Mouse (Mus musculus): ENCODE data around the gene Tsc22d1. TPM values are rescaled to one million over a fixed set of nuclear protein-coding genes. Genes with fewer than 3 reads are reported as not detected.
A peak's percentile ranks its signal among the peaks of the same experiment; 100 is the strongest.

Gene Tsc22d1
- polyA plus RNA-seq, 1 experiment from 2014 or later = 145 TPM

- WGBS (ENCODE audit: insufficient replicate concordance) = 72% methylated on average over 8 of the region's 8 CpGs
- H3K36me3 ChIP-seq = no peaks in the 10 kb centered on the region
- peaks cover 9% of the 10 kb centered on the region for H3K4me1 ChIP-seq
- no peaks in the 10 kb centered on the region for H3K27me3 ChIP-seq (replicated peaks)
- no peaks in the 10 kb centered on the region for H3K9me3 ChIP-seq (replicated peaks)
- H3K27ac ChIP-seq = no peak overlapping the region
- H3K9ac ChIP-seq = no peak overlapping the region
- ATAC-seq = no peak
- no peak overlapping the region for H3K4me2 ChIP-seq
- no peak overlapping the region for H3K4me3 ChIP-seq
Measured at GRCm38 (mm10) chr14:76472487-76472886, 57.7 kb downstream of the Tsc22d1 start.

- Histone ChIP-seq H3K9me3 (replicated peaks) (no peaks in the 10 kb centered on the region), H3K9ac (no peak overlapping the region), H3K4me2 (no peak overlapping the region), H3K27ac (no peak overlapping the region), H3K36me3 (no peaks in the 10 kb centered on the region), H3K4me3 (no peak overlapping the region), H3K27me3 (replicated peaks) (no peaks in the 10 kb centered on the region), H3K4me1 (peaks cover 14% of the 10 kb centered on the region)
- 2% methylated on average over 2 of the region's 2 CpGs for WGBS (ENCODE audit: insufficient replicate concordance)
- no peak for ATAC-seq
Measured at GRCm38 (mm10) chr14:76473404-76473803, 58.6 kb downstream of the Tsc22d1 start.

- Histone ChIP-seq H3K9ac (no peak overlapping the region), H3K4me3 (no peak overlapping the region), H3K4me1 (peaks cover 21% of the 10 kb centered on the region), H3K36me3 (no peaks in the 10 kb centered on the region), H3K9me3 (replicated peaks) (no peaks in the 10 kb centered on the region), H3K27ac (no peak overlapping the region), H3K4me2 (no peak overlapping the region), H3K27me3 (replicated peaks) (no peaks in the 10 kb centered on the region)
- no peak for ATAC-seq
- 30% methylated on average over 1 of the region's 1 CpGs for WGBS (ENCODE audit: insufficient replicate concordance)
Measured at GRCm38 (mm10) chr14:76474165-76474564, 59.4 kb downstream of the Tsc22d1 start.

GRCm38 (mm10) chr14:76476770-76477169 is 62.0 kb downstream of the Tsc22d1 start:
- ATAC-seq = no peak
- Histone ChIP-seq H3K9ac (no peak overlapping the region), H3K4me1 (peaks cover 27% of the 10 kb centered on the region), H3K4me2 (no peak overlapping the region), H3K27ac (no peak overlapping the region), H3K4me3 (no peak overlapping the region), H3K27me3 (replicated peaks) (no peaks in the 10 kb centered on the region), H3K9me3 (replicated peaks) (no peaks in the 10 kb centered on the region), H3K36me3 (no peaks in the 10 kb centered on the region)
- WGBS (ENCODE audit: insufficient replicate concordance) = 12% methylated on average over 4 of the region's 4 CpGs

GRCm38 (mm10) chr14:76478076-76478475 is 63.3 kb downstream of the Tsc22d1 start:
- WGBS (ENCODE audit: insufficient replicate concordance) = 71% methylated on average over 2 of the region's 2 CpGs
- Histone ChIP-seq H3K4me2 (no peak overlapping the region), H3K27ac (no peak overlapping the region), H3K27me3 (replicated peaks) (no peaks in the 10 kb centered on the region), H3K4me3 (no peak overlapping the region), H3K9me3 (replicated peaks) (no peaks in the 10 kb centered on the region), H3K9ac (no peak overlapping the region), H3K4me1 (peaks cover 27% of the 10 kb centered on the region), H3K36me3 (no peaks in the 10 kb centered on the region)
- no peak for ATAC-seq

GRCm38 (mm10) chr14:76478616-76479015 is 63.9 kb downstream of the Tsc22d1 start:
- Histone ChIP-seq H3K9me3 (replicated peaks) (no peaks in the 10 kb centered on the region), H3K4me1 (peaks cover 27% of the 10 kb centered on the region), H3K27me3 (replicated peaks) (no peaks in the 10 kb centered on the region), H3K27ac (no peak overlapping the region), H3K9ac (no peak overlapping the region), H3K4me2 (no peak overlapping the region), H3K36me3 (no peaks in the 10 kb centered on the region), H3K4me3 (no peak overlapping the region)
- no peak for ATAC-seq
- WGBS (ENCODE audit: insufficient replicate concordance) = 40% methylated on average over 6 of the region's 6 CpGs

- H3K9ac ChIP-seq = no peak overlapping the region
- H3K4me1 ChIP-seq = peaks cover 27% of the 10 kb centered on the region
- no peaks in the 10 kb centered on the region for H3K36me3 ChIP-seq
- no peak for ATAC-seq
- H3K9me3 ChIP-seq (replicated peaks) = no peaks in the 10 kb centered on the region
- H3K4me2 ChIP-seq = 0 out of 2 replicates have a peak overlapping the region, but pooled peaks have one; percentile 24
- no peak overlapping the region for H3K4me3 ChIP-seq
- H3K27me3 ChIP-seq (replicated peaks) = no peaks in the 10 kb centered on the region
- H3K27ac ChIP-seq = no peak overlapping the region
- WGBS (ENCODE audit: insufficient replicate concordance) = 22% methylated on average over 6 of the region's 6 CpGs
Measured at GRCm38 (mm10) chr14:76479867-76480266, 65.1 kb downstream of the Tsc22d1 start.

GRCm38 (mm10) chr14:76480507-76480906 is 65.7 kb downstream of the Tsc22d1 start:
- WGBS (ENCODE audit: insufficient replicate concordance) = 81% methylated on average over 11 of the region's 11 CpGs
- Histone ChIP-seq H3K27me3 (replicated peaks) (no peaks in the 10 kb centered on the region), H3K4me2 (no peak overlapping the region), H3K4me3 (no peak overlapping the region), H3K4me1 (peaks cover 27% of the 10 kb centered on the region), H3K36me3 (no peaks in the 10 kb centered on the region), H3K9ac (no peak overlapping the region), H3K9me3 (replicated peaks) (no peaks in the 10 kb centered on the region), H3K27ac (no peak overlapping the region)
- ATAC-seq = no peak

GRCm38 (mm10) chr14:76483701-76484100 is 68.9 kb downstream of the Tsc22d1 start:
- Histone ChIP-seq H3K4me2 (no peak overlapping the region), H3K36me3 (no peaks in the 10 kb centered on the region), H3K4me1 (peaks cover 17% of the 10 kb centered on the region), H3K27ac (no peak overlapping the region), H3K9me3 (replicated peaks) (no peaks in the 10 kb centered on the region), H3K4me3 (no peak overlapping the region), H3K9ac (no peak overlapping the region), H3K27me3 (replicated peaks) (no peaks in the 10 kb centered on the region)
- ATAC-seq = no peak
- 96% methylated on average over 1 of the region's 1 CpGs for WGBS (ENCODE audit: insufficient replicate concordance)

GRCm38 (mm10) chr14:76487609-76488008 is 72.8 kb downstream of the Tsc22d1 start:
- peaks cover 7% of the 10 kb centered on the region; the same call in 1 of the 2 replicates for H3K4me1 ChIP-seq
- no peak overlapping the region for H3K4me3 ChIP-seq
- H3K9me3 ChIP-seq (replicated peaks) = no peaks in the 10 kb centered on the region
- H3K27ac ChIP-seq = no peak overlapping the region
- 79% methylated on average over 16 of the region's 16 CpGs for WGBS (ENCODE audit: insufficient replicate concordance)
- H3K9ac ChIP-seq = no peak overlapping the region
- H3K27me3 ChIP-seq (replicated peaks) = no peaks in the 10 kb centered on the region
- no peaks in the 10 kb centered on the region for H3K36me3 ChIP-seq
- no peak for ATAC-seq
- no peak overlapping the region for H3K4me2 ChIP-seq

GRCm38 (mm10) chr14:76488101-76489044 is 73.6 kb downstream of the Tsc22d1 start:
- Histone ChIP-seq H3K27ac (no peak overlapping the region), H3K27me3 (replicated peaks) (no peaks in the 10 kb centered on the region), H3K4me3 (no peak overlapping the region), H3K4me1 (peaks cover 7% of the 10 kb centered on the region; the same call in 1 of the 2 replicates), H3K4me2 (no peak overlapping the region), H3K9ac (no peak overlapping the region), H3K9me3 (replicated peaks) (no peaks in the 10 kb centered on the region), H3K36me3 (no peaks in the 10 kb centered on the region)
- ATAC-seq = peak; percentile 47; the same call in 1 of the 2 replicates
- 64% methylated on average over 18 of the region's 18 CpGs for WGBS (ENCODE audit: insufficient replicate concordance)

GRCm38 (mm10) chr14:76489128-76489527 is 74.4 kb downstream of the Tsc22d1 start:
- Histone ChIP-seq H3K9me3 (replicated peaks) (no peaks in the 10 kb centered on the region), H3K4me1 (peaks cover 7% of the 10 kb centered on the region; the same call in 1 of the 2 replicates), H3K27me3 (replicated peaks) (no peaks in the 10 kb centered on the region), H3K9ac (no peak overlapping the region), H3K4me2 (no peak overlapping the region), H3K36me3 (no peaks in the 10 kb centered on the region), H3K4me3 (no peak overlapping the region), H3K27ac (no peak overlapping the region)
- ATAC-seq = no peak
- WGBS (ENCODE audit: insufficient replicate concordance) = 78% methylated on average over 2 of the region's 2 CpGs

Data from liver, embryonic 12.5 days (tissue).